Mouse (Mus musculus): Measurements from ENCODE around the gene Ccdc113. TPM values are rescaled to one million over a fixed set of nuclear protein-coding genes. Genes with fewer than 3 reads are reported as not detected.

Ccdc113 gene
- polyA plus RNA-seq, 1 experiment from 2014 or later = 2.4 TPM

GRCm38 (mm10) chr8:95513219-95513618, 20.7 kb upstream of the Ccdc113 start:
- no peak overlapping the region for H3K9ac ChIP-seq (ENCODE audit: low read length)
- ATAC-seq (ENCODE audit: insufficient number of reproducible peaks, insufficient read depth, low FRiP score, low read depth) = no peak
- H3K4me1 ChIP-seq (ENCODE audit: control insufficient read depth in 2 of 2, insufficient read depth in 2 of 2, low read length in 2 of 2) = peaks cover 0 to 2% of the 10 kb centered on the region in 2 experiments; a peak in 2 of 4 replicates
- H3K27ac ChIP-seq (replicated peaks in 1 of 2; ENCODE audit: control insufficient read depth in 1 of 2, insufficient read depth in 1 of 2, low read depth in 2 of 2, low read length in 2 of 2) = no peak overlapping the region
- H3K27me3 ChIP-seq (ENCODE audit: control insufficient read depth, insufficient read depth, low read length) = no peaks in the 10 kb centered on the region
- 36% methylated on average over 4 of the region's 4 CpGs for WGBS
- H3K36me3 ChIP-seq (ENCODE audit: control insufficient read depth, insufficient read depth, low read length) = no peaks in the 10 kb centered on the region
- H3K4me2 ChIP-seq (ENCODE audit: low read length) = no peak overlapping the region
- H3K4me3 ChIP-seq (ENCODE audit: control insufficient read depth in 1 of 2, insufficient read depth in 1 of 2, low read depth in 1 of 2, low read length in 2 of 2) = no peak overlapping the region
- H3K9me3 ChIP-seq (ENCODE audit: control insufficient read depth, low read length) = no peaks in the 10 kb centered on the region

- WGBS = 90% methylated on average over 6 of the region's 6 CpGs
- no peak overlapping the region for H3K9ac ChIP-seq (ENCODE audit: low read length)
- H3K9me3 ChIP-seq (ENCODE audit: control insufficient read depth, low read length) = no peaks in the 10 kb centered on the region
- H3K4me2 ChIP-seq (ENCODE audit: low read length) = no peak overlapping the region
- H3K27ac ChIP-seq (replicated peaks in 1 of 2; ENCODE audit: control insufficient read depth in 1 of 2, insufficient read depth in 1 of 2, low read depth in 2 of 2, low read length in 2 of 2) = no peak overlapping the region
- no peak overlapping the region for H3K4me3 ChIP-seq (ENCODE audit: control insufficient read depth in 1 of 2, insufficient read depth in 1 of 2, low read depth in 1 of 2, low read length in 2 of 2)
- no peaks in the 10 kb centered on the region for H3K36me3 ChIP-seq (ENCODE audit: control insufficient read depth, insufficient read depth, low read length)
- H3K4me1 ChIP-seq (ENCODE audit: control insufficient read depth in 2 of 2, insufficient read depth in 2 of 2, low read length in 2 of 2) = peaks cover 0 to 2% of the 10 kb centered on the region in 2 experiments; a peak in 2 of 4 replicates
- ATAC-seq (ENCODE audit: insufficient number of reproducible peaks, insufficient read depth, low FRiP score, low read depth) = no peak
- H3K27me3 ChIP-seq (ENCODE audit: control insufficient read depth, insufficient read depth, low read length) = no peaks in the 10 kb centered on the region
These were observed 17.0 kb upstream of the Ccdc113 start for GRCm38 (mm10) chr8:95516928-95517327.

- 66% methylated on average over 4 of the region's 4 CpGs for WGBS
- H3K4me2 ChIP-seq (ENCODE audit: low read length) = no peak overlapping the region
- H3K36me3 ChIP-seq (ENCODE audit: control insufficient read depth, insufficient read depth, low read length) = no peaks in the 10 kb centered on the region
- no peaks in the 10 kb centered on the region for H3K9me3 ChIP-seq (ENCODE audit: control insufficient read depth, low read length)
- no peaks in the 10 kb centered on the region for H3K27me3 ChIP-seq (ENCODE audit: control insufficient read depth, insufficient read depth, low read length)
- H3K9ac ChIP-seq (ENCODE audit: low read length) = no peak overlapping the region
- H3K4me1 ChIP-seq (ENCODE audit: control insufficient read depth in 2 of 2, insufficient read depth in 2 of 2, low read length in 2 of 2) = no peaks in the 10 kb centered on the region
- no peak overlapping the region for H3K4me3 ChIP-seq (ENCODE audit: control insufficient read depth in 1 of 2, insufficient read depth in 1 of 2, low read depth in 1 of 2, low read length in 2 of 2)
- H3K27ac ChIP-seq (replicated peaks in 1 of 2; ENCODE audit: control insufficient read depth in 1 of 2, insufficient read depth in 1 of 2, low read depth in 2 of 2, low read length in 2 of 2) = no peak overlapping the region
- no peak for ATAC-seq (ENCODE audit: insufficient number of reproducible peaks, insufficient read depth, low FRiP score, low read depth)
These were observed 9.9 kb upstream of the Ccdc113 start for GRCm38 (mm10) chr8:95523991-95524390.

- Histone ChIP-seq H3K27ac (replicated peaks in 1 of 2; ENCODE audit: control insufficient read depth in 1 of 2, insufficient read depth in 1 of 2, low read depth in 2 of 2, low read length in 2 of 2) (no peak overlapping the region), H3K4me3 (ENCODE audit: control insufficient read depth in 1 of 2, insufficient read depth in 1 of 2, low read depth in 1 of 2, low read length in 2 of 2) (no peak overlapping the region), H3K9me3 (ENCODE audit: control insufficient read depth, low read length) (no peaks in the 10 kb centered on the region), H3K9ac (ENCODE audit: low read length) (no peak overlapping the region), H3K27me3 (ENCODE audit: control insufficient read depth, insufficient read depth, low read length) (no peaks in the 10 kb centered on the region), H3K36me3 (ENCODE audit: control insufficient read depth, insufficient read depth, low read length) (no peaks in the 10 kb centered on the region), H3K4me1 (ENCODE audit: control insufficient read depth in 2 of 2, insufficient read depth in 2 of 2, low read length in 2 of 2) (no peaks in the 10 kb centered on the region), H3K4me2 (ENCODE audit: low read length) (no peak overlapping the region)
- ATAC-seq (ENCODE audit: insufficient number of reproducible peaks, insufficient read depth, low FRiP score, low read depth) = no peak
- WGBS = 86% methylated on average over 10 of the region's 10 CpGs
These were observed 5.7 kb upstream of the Ccdc113 start for GRCm38 (mm10) chr8:95528194-95528593.

DNA sequence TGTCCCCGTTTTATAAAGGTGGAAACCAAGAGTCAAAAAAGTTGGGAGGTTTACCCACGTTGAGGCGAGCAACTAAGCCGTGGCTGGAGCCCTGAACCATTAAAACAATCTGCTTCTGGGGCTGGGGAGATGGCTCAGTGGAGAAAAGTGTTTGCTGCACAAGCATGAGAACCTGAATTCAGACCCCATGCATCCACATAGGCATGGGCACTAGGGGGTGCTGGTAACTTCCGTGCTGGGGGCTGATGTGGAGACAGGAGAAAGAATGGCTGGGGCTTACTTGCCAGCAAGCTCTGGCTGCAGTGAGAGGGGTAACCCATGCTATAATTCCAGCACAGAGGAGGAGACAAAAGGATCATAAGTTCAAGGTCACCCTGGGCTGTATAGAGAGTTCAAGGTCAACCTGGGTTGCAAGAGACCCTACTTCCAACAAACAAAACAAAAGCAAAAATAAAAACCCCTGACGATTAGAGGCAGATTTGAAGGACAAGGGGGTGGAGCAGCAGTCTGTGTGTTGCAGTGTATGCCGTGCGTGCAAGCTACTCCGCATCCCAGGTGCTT, 5.1 kb upstream of the Ccdc113 start:
- H3K9me3 ChIP-seq (ENCODE audit: control insufficient read depth, low read length) = no peaks in the 10 kb centered on the region
- H3K9ac ChIP-seq (ENCODE audit: low read length) = no peak overlapping the region
- H3K4me3 ChIP-seq (ENCODE audit: control insufficient read depth in 1 of 2, insufficient read depth in 1 of 2, low read depth in 1 of 2, low read length in 2 of 2) = no peak overlapping the region
- no peaks in the 10 kb centered on the region for H3K27me3 ChIP-seq (ENCODE audit: control insufficient read depth, insufficient read depth, low read length)
- H3K27ac ChIP-seq (replicated peaks in 1 of 2; ENCODE audit: control insufficient read depth in 1 of 2, insufficient read depth in 1 of 2, low read depth in 2 of 2, low read length in 2 of 2) = no peak overlapping the region
- no peak overlapping the region for H3K4me2 ChIP-seq (ENCODE audit: low read length)
- H3K4me1 ChIP-seq (ENCODE audit: control insufficient read depth in 2 of 2, insufficient read depth in 2 of 2, low read length in 2 of 2) = no peaks in the 10 kb centered on the region
- no peaks in the 10 kb centered on the region for H3K36me3 ChIP-seq (ENCODE audit: control insufficient read depth, insufficient read depth, low read length)
- WGBS = 64% methylated on average over 9 of the region's 9 CpGs
- no peak for ATAC-seq (ENCODE audit: insufficient number of reproducible peaks, insufficient read depth, low FRiP score, low read depth)

DNA sequence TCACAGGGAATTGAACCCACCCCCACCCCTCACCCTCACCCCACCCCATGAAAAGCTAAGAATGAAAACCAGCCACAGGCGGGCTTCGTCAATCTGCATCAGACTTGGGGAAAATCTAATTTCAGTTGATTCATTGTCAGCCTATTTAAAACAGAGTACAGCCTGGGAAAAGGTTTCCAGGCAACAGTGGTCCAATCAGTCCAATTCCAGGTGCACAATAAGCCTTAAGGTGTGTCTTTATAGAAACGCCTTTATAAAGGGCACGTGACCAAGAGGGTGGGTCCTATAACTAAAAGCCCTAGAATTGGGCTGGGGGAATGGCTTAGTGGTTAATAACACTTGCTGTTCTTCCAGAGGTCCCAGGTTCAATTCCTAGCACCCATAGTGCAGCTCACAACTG, 1.7 kb upstream of the Ccdc113 start:
- Histone ChIP-seq H3K27me3 (ENCODE audit: control insufficient read depth, insufficient read depth, low read length) (no peaks in the 10 kb centered on the region), H3K4me3 (ENCODE audit: control insufficient read depth in 1 of 2, insufficient read depth in 1 of 2, low read depth in 1 of 2, low read length in 2 of 2) (no peak overlapping the region), H3K9ac (ENCODE audit: low read length) (no peak overlapping the region), H3K27ac (replicated peaks in 1 of 2; ENCODE audit: control insufficient read depth in 1 of 2, insufficient read depth in 1 of 2, low read depth in 2 of 2, low read length in 2 of 2) (no peak overlapping the region), H3K9me3 (ENCODE audit: control insufficient read depth, low read length) (no peaks in the 10 kb centered on the region), H3K4me1 (ENCODE audit: control insufficient read depth in 2 of 2, insufficient read depth in 2 of 2, low read length in 2 of 2) (no peaks in the 10 kb centered on the region), H3K36me3 (ENCODE audit: control insufficient read depth, insufficient read depth, low read length) (no peaks in the 10 kb centered on the region), H3K4me2 (ENCODE audit: low read length) (no peak overlapping the region)
- 68% methylated on average over 4 of the region's 4 CpGs for WGBS
- no peak for ATAC-seq (ENCODE audit: insufficient number of reproducible peaks, insufficient read depth, low FRiP score, low read depth)

GRCm38 (mm10) chr8:95539487-95539886, 5.6 kb downstream of the Ccdc113 start:
- Histone ChIP-seq H3K4me1 (ENCODE audit: control insufficient read depth in 2 of 2, insufficient read depth in 2 of 2, low read length in 2 of 2) (no peaks in the 10 kb centered on the region), H3K27me3 (ENCODE audit: control insufficient read depth, insufficient read depth, low read length) (no peaks in the 10 kb centered on the region), H3K4me3 (ENCODE audit: control insufficient read depth in 1 of 2, insufficient read depth in 1 of 2, low read depth in 1 of 2, low read length in 2 of 2) (no peak overlapping the region), H3K27ac (replicated peaks in 1 of 2; ENCODE audit: control insufficient read depth in 1 of 2, insufficient read depth in 1 of 2, low read depth in 2 of 2, low read length in 2 of 2) (no peak overlapping the region), H3K9ac (ENCODE audit: low read length) (no peak overlapping the region), H3K9me3 (ENCODE audit: control insufficient read depth, low read length) (0 out of 2 replicates have a peak, but pooled peaks cover 3% of the 10 kb centered on the region), H3K36me3 (ENCODE audit: control insufficient read depth, insufficient read depth, low read length) (no peaks in the 10 kb centered on the region), H3K4me2 (ENCODE audit: low read length) (no peak overlapping the region)
- WGBS = 72% methylated on average over 5 of the region's 5 CpGs
- no peak for ATAC-seq (ENCODE audit: insufficient number of reproducible peaks, insufficient read depth, low FRiP score, low read depth)

DNA sequence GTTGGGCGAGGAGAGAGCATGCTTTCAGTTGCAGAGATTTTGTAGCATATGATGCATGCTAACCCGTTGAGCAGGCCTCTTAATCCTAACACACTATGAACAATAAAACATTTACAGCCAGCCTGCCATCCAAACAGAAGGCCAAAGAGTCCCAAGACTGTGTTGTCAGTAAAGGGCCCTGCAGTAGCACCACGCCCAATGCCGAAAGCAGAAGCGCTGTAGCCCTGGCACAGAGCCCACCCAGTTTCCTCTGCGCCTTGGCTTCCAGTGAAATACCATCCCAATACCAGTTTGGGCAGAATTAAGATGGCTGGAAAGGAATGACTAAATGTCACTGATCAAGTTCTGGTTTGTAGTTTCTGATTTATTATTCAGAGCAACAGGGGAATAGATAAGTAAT, 8.3 kb downstream of the Ccdc113 start:
- H3K4me3 ChIP-seq (ENCODE audit: control insufficient read depth in 1 of 2, insufficient read depth in 1 of 2, low read depth in 1 of 2, low read length in 2 of 2) = no peak overlapping the region
- H3K36me3 ChIP-seq (ENCODE audit: control insufficient read depth, insufficient read depth, low read length) = no peaks in the 10 kb centered on the region
- 90% methylated on average over 6 of the region's 6 CpGs for WGBS
- no peak for ATAC-seq (ENCODE audit: insufficient number of reproducible peaks, insufficient read depth, low FRiP score, low read depth)
- H3K4me2 ChIP-seq (ENCODE audit: low read length) = no peak overlapping the region
- no peaks in the 10 kb centered on the region for H3K4me1 ChIP-seq (ENCODE audit: control insufficient read depth in 2 of 2, insufficient read depth in 2 of 2, low read length in 2 of 2)
- H3K9ac ChIP-seq (ENCODE audit: low read length) = no peak overlapping the region
- H3K9me3 ChIP-seq (ENCODE audit: control insufficient read depth, low read length) = 0 out of 2 replicates have a peak, but pooled peaks cover 3% of the 10 kb centered on the region
- H3K27ac ChIP-seq (replicated peaks in 1 of 2; ENCODE audit: control insufficient read depth in 1 of 2, insufficient read depth in 1 of 2, low read depth in 2 of 2, low read length in 2 of 2) = no peak overlapping the region
- H3K27me3 ChIP-seq (ENCODE audit: control insufficient read depth, insufficient read depth, low read length) = no peaks in the 10 kb centered on the region
